Mouse (Mus musculus) cortical plate, adult 2 months (tissue): ENCODE data around the gene Kdm1a.

Source experiments
- CTCF ChIP-seq: fragments of 200-500 bp; IDR thresholded peaks from 2 replicates; pipeline ENCODE4 v1.5.1; 2011; ENCODE audit warnings: mild to moderate bottlenecking, control low read depth, low read length; ENCODE audit not compliant: insufficient read depth; ENCODE audit errors: extremely low read depth
- POLR2A ChIP-seq: fragments of 200-500 bp; IDR thresholded peaks from 2 replicates; pipeline ENCODE4 v1.6.1; 2011; ENCODE audit warnings: mild to moderate bottlenecking, low read length, control low read depth; ENCODE audit not compliant: insufficient read depth; ENCODE audit errors: extremely low read depth

DNA sequence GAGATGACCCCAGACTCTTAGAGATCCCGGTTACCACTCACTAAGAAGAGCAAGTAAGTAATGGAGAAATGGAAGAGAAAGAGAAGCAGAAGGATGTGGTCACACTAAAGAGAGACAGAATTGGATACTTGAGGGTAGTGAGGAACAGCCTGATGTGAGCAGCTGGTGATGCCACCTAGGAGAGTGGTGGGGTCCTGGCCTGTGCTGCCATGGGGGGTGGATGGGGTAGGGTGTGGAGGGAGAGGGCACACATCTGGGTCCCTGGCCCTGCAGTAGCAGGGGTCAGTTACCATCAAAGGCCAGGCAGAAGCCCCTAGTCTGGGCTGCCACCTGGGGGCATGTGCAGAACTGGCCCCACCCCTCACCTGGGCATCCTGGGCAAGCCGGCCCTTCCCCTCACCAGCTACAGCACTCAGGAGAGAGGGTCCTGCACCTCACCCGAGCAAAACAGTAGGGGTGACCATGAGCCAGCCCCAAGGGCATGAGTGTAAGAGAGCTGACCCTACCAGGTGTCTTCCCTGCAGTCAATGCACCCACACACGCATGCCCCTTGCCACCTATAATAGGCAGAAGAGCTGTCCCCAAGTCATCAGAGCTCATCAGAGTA, 15.2 kb downstream of the Kdm1a start:
- TF ChIP-seq CTCF (no peak), POLR2A (no peak)
